Mouse (Mus musculus): ENCODE data around the gene Gramd1b.

DNA sequence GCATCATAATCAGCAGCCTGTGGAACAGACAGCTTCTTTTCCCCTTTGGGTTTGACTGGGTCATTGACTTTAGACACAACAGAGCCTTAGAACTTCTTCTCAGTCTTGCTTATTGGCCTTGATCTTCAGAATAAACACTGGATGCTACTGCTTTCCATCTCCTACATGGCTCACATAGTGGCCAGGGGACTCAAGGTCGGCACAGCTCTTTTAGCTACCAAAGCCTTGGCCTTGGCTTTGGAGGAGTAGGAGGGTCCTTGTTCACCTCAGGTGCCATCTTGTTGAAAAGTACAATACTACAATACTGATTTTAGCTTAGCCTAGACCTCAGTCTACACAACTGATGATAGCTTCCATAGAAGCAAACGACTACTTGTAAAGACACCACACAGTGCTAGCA, 53.6 kb downstream of the Gramd1b start:
- TF ChIP-seq CTCF (IDR thresholded peaks at IDR 0.05) (no peak), EP300 (IDR thresholded peaks at IDR 0.05) (no peak)
